Mouse (Mus musculus) brain, adult 2 months (tissue): ENCODE results near the gene Tet1.
A peak's percentile ranks its signal among the peaks of the same experiment; 100 is the strongest.

Experiments
- DNase-seq: peaks from one replicate; pipeline ENCODE4 v3.0.0; 2011; ENCODE audit warnings: low read depth, low spot score

Tet1 gene

GRCm38 (mm10) chr10:62892549-62893232, 16.1 kb downstream of the Tet1 start:
- DNase-seq, result peak; percentile 60

- no peak for DNase-seq
These were observed 17.8 kb downstream of the Tet1 start for GRCm38 (mm10) chr10:62891025-62891424.

GRCm38 (mm10) chr10:62886799-62887591, 21.8 kb downstream of the Tet1 start:
- DNase-seq, result peak; percentile 59

- DNase-seq, result no peak
These were observed 22.6 kb downstream of the Tet1 start for GRCm38 (mm10) chr10:62885969-62886798.

GRCm38 (mm10) chr10:62885460-62885859, 23.3 kb downstream of the Tet1 start:
- no peak for DNase-seq

GRCm38 (mm10) chr10:62884517-62884916, 24.3 kb downstream of the Tet1 start:
- DNase-seq, result no peak

GRCm38 (mm10) chr10:62883933-62884372, 24.8 kb downstream of the Tet1 start:
- no peak for DNase-seq

- no peak for DNase-seq
These were observed 27.6 kb downstream of the Tet1 start for GRCm38 (mm10) chr10:62881211-62881610.

- DNase-seq, result no peak
These were observed 30.7 kb downstream of the Tet1 start for GRCm38 (mm10) chr10:62878056-62878455.

- DNase-seq, result no peak
These were observed 33.2 kb downstream of the Tet1 start for GRCm38 (mm10) chr10:62875565-62875964.

- DNase-seq, result no peak
These were observed 34.0 kb downstream of the Tet1 start for GRCm38 (mm10) chr10:62874828-62875227.

- DNase-seq, result peak; percentile 77
These were observed 42.6 kb downstream of the Tet1 start for GRCm38 (mm10) chr10:62866035-62866791.

- DNase-seq, result peak; percentile 99
These were observed 43.4 kb downstream of the Tet1 start for GRCm38 (mm10) chr10:62865167-62866034.

GRCm38 (mm10) chr10:62863563-62863962, 45.2 kb downstream of the Tet1 start:
- no peak for DNase-seq

GRCm38 (mm10) chr10:62862435-62862834, 46.4 kb downstream of the Tet1 start:
- DNase-seq, result peak; percentile 43

GRCm38 (mm10) chr10:62858967-62859366, 49.8 kb downstream of the Tet1 start:
- DNase-seq, result no peak

GRCm38 (mm10) chr10:62856690-62857290, 52.0 kb downstream of the Tet1 start:
- peak; percentile 70 for DNase-seq

GRCm38 (mm10) chr10:62854992-62855391, 53.8 kb downstream of the Tet1 start:
- no peak for DNase-seq

GRCm38 (mm10) chr10:62854581-62854980, 54.2 kb downstream of the Tet1 start:
- no peak for DNase-seq

GRCm38 (mm10) chr10:62851578-62851977, 57.2 kb downstream of the Tet1 start:
- DNase-seq, result peak; percentile 49
